Mouse (Mus musculus) liver, adult 2 months (tissue): ENCODE results near the gene Guca1a.

ENCODE experiments used
- CTCF ChIP-seq: fragments of 200-500 bp; IDR thresholded peaks from 2 replicates; pipeline ENCODE4 v1.5.1; 2011; ENCODE audit warnings: low read depth, low read length, control low read depth
- POLR2A ChIP-seq: fragments of 200-500 bp; IDR thresholded peaks from 2 replicates; pipeline ENCODE4 v1.6.1; 2011; ENCODE audit warnings: low read length, control low read depth; ENCODE audit not compliant: insufficient read depth; ENCODE audit errors: extremely low read depth

GRCm38 (mm10) chr17:47395376-47395913 lies 4.9 kb downstream of the Guca1a start:
- TF ChIP-seq CTCF = no peak
- TF ChIP-seq POLR2A = no peak
